Mouse (Mus musculus): ENCODE measurements at regions not wholly inside any gene's neighbourhood (a gene's known extent, or its start where the extent isn't known, plus 50 kb on each side); places are given as distances from the start of the nearest gene placed in this dataset.

DNA sequence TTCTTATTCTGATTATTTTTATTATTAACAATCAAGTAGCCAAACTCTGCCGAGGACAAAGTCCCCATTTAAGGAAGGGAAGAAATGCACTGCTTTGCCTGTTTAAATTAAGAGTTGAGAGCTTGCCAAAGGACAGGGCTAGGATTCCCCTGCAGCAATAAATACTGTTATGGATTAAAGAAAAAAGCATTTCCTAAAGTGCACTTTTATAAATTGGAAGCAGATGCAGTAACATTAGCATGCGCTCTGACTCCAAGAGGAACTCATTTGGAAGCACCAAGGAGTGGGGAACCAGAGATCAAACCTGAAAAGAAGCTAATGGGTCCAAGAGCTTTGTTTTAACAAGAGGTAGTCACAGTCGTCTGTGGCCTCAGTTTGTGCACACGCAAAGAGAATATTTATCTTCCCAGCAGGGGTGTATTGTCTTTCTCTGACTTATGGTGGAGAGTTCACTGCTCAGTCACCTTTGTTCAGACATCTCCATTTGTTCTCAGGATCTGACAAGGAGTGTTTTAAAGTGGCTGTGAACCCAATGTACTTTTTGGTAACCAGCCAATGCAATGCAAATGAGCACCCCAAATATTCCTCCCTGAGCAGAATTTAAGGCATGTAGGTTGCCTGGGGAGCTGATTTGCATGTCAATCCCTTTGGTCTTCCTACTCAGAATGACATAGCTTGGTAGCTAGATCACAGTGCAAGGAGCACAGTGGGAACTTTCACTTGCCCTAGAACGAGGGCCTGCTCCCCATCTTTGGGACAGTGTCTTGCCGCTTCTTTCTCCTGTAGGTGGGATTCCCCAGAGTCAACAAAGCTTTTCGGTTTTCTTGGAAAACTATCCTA is 119.1 kb upstream of the Nbea start:
- Histone ChIP-seq H3K4me2 (replicated peaks) (no peak overlapping the region), H3K27ac (no peak overlapping the region), H3K36me3 (replicated peaks; ENCODE audit: control insufficient read depth, insufficient read depth) (no peaks in the 10 kb centered on the region), H3K4me3 (replicated peaks; ENCODE audit: low read length) (no peak overlapping the region), H3K27me3 (ENCODE audit: control insufficient read depth, insufficient read depth, low read length) (no peaks in the 10 kb centered on the region), H3K9ac (no peak overlapping the region), H3K4me1 (replicated peaks; ENCODE audit: control insufficient read depth, insufficient read depth, low read length) (0 out of 2 replicates have a peak, but pooled peaks cover 4% of the 10 kb centered on the region), H3K9me3 (ENCODE audit: control insufficient read depth, low read length) (no peaks in the 10 kb centered on the region)
- 10% methylated on average over 7 of the region's 7 CpGs for WGBS
- peak; percentile 76; the same call in 1 of the 2 replicates for ATAC-seq (ENCODE audit: low FRiP score)
- peak; percentile 34 for DNase-seq (ENCODE audit: low spot score)

GRCm38 (mm10) chr3:56300769-56301168 is 117.3 kb upstream of the Nbea start:
- H3K27me3 ChIP-seq (ENCODE audit: control insufficient read depth, insufficient read depth, low read length), result no peaks in the 10 kb centered on the region
- no peak overlapping the region for H3K4me3 ChIP-seq (replicated peaks; ENCODE audit: low read length)
- DNase-seq (ENCODE audit: low spot score) (no peak), ATAC-seq (ENCODE audit: low FRiP score) (no peak)
- H3K9me3 ChIP-seq (ENCODE audit: control insufficient read depth, low read length), result no peaks in the 10 kb centered on the region
- WGBS, result 86% methylated on average over 1 of the region's 1 CpGs
- H3K4me1 ChIP-seq (replicated peaks; ENCODE audit: control insufficient read depth, insufficient read depth, low read length), result 0 out of 2 replicates have a peak, but pooled peaks cover 4% of the 10 kb centered on the region
- H3K27ac ChIP-seq, result no peak overlapping the region
- no peak overlapping the region for H3K4me2 ChIP-seq (replicated peaks)
- no peaks in the 10 kb centered on the region for H3K36me3 ChIP-seq (replicated peaks; ENCODE audit: control insufficient read depth, insufficient read depth)
- H3K9ac ChIP-seq, result no peak overlapping the region

- Histone ChIP-seq H3K4me1 (replicated peaks; ENCODE audit: control insufficient read depth, insufficient read depth, low read length) (no peaks in the 10 kb centered on the region), H3K4me3 (replicated peaks; ENCODE audit: low read length) (no peak overlapping the region), H3K27me3 (ENCODE audit: control insufficient read depth, insufficient read depth, low read length) (no peaks in the 10 kb centered on the region), H3K9ac (no peak overlapping the region), H3K9me3 (ENCODE audit: control insufficient read depth, low read length) (no peaks in the 10 kb centered on the region), H3K36me3 (replicated peaks; ENCODE audit: control insufficient read depth, insufficient read depth) (no peaks in the 10 kb centered on the region), H3K4me2 (replicated peaks) (no peak overlapping the region), H3K27ac (no peak overlapping the region)
- WGBS, result 77% methylated on average over 7 of the region's 7 CpGs
- ATAC-seq (ENCODE audit: low FRiP score), result no peak
- no peak for DNase-seq (ENCODE audit: low spot score)
These were observed 112.1 kb upstream of the Nbea start for GRCm38 (mm10) chr3:56295578-56295977.

GRCm38 (mm10) chr3:56281507-56281906 is 98.0 kb upstream of the Nbea start:
- H3K4me1 ChIP-seq (replicated peaks; ENCODE audit: control insufficient read depth, insufficient read depth, low read length), result no peaks in the 10 kb centered on the region
- 92% methylated on average over 5 of the region's 5 CpGs for WGBS
- no peak overlapping the region for H3K9ac ChIP-seq
- no peak overlapping the region for H3K4me2 ChIP-seq (replicated peaks)
- ATAC-seq (ENCODE audit: low FRiP score) (no peak), DNase-seq (ENCODE audit: low spot score) (no peak)
- no peak overlapping the region for H3K27ac ChIP-seq
- H3K27me3 ChIP-seq (ENCODE audit: control insufficient read depth, insufficient read depth, low read length), result no peaks in the 10 kb centered on the region
- no peaks in the 10 kb centered on the region for H3K36me3 ChIP-seq (replicated peaks; ENCODE audit: control insufficient read depth, insufficient read depth)
- no peak overlapping the region for H3K4me3 ChIP-seq (replicated peaks; ENCODE audit: low read length)
- no peaks in the 10 kb centered on the region for H3K9me3 ChIP-seq (ENCODE audit: control insufficient read depth, low read length)

DNA sequence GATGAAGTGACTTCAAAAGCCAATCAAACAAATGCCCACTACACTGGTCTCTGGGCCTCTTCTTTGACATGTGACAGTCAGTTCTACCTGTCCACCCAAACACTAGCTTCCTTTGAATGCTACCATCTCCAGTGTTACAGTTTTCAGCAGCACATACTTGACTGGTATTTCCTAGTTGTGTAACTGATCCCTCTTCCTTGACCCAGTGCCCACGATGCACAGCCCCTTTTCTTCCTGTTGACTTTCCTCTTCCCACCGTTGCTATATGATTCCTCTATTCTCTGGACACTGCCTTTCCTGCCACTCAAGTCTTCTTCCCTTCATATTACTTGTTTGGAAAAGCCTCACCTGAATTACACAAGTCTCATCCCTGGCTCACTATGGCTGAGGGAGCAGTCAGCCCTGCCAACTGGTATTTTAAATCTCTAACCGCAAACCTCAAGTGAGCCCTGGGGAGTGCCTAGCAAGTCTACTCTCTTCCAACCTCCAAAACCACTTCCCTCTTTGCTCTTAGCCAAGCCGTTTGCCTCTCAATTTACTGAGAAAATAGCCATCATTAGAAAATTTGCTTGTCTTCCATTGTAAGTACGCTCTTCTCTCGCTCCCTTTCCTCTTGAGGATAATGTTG is 96.9 kb upstream of the Nbea start:
- Histone ChIP-seq H3K9me3 (ENCODE audit: control insufficient read depth, low read length) (no peaks in the 10 kb centered on the region), H3K4me2 (replicated peaks) (no peak overlapping the region), H3K27me3 (ENCODE audit: control insufficient read depth, insufficient read depth, low read length) (no peaks in the 10 kb centered on the region), H3K4me3 (replicated peaks; ENCODE audit: low read length) (no peak overlapping the region), H3K27ac (no peak overlapping the region), H3K4me1 (replicated peaks; ENCODE audit: control insufficient read depth, insufficient read depth, low read length) (no peaks in the 10 kb centered on the region), H3K9ac (no peak overlapping the region), H3K36me3 (replicated peaks; ENCODE audit: control insufficient read depth, insufficient read depth) (no peaks in the 10 kb centered on the region)
- DNase-seq (ENCODE audit: low spot score) (no peak), ATAC-seq (ENCODE audit: low FRiP score) (no peak)
- 91% methylated on average over 6 of the region's 6 CpGs for WGBS

GRCm38 (mm10) chr3:56272587-56272986 is 89.1 kb upstream of the Nbea start:
- H3K27me3 ChIP-seq (ENCODE audit: control insufficient read depth, insufficient read depth, low read length), result no peaks in the 10 kb centered on the region
- 93% methylated on average over 3 of the region's 3 CpGs for WGBS
- no peaks in the 10 kb centered on the region for H3K9me3 ChIP-seq (ENCODE audit: control insufficient read depth, low read length)
- H3K27ac ChIP-seq, result no peak overlapping the region
- ATAC-seq (ENCODE audit: low FRiP score) (no peak), DNase-seq (ENCODE audit: low spot score) (no peak)
- H3K4me3 ChIP-seq (replicated peaks; ENCODE audit: low read length), result no peak overlapping the region
- no peak overlapping the region for H3K9ac ChIP-seq
- H3K36me3 ChIP-seq (replicated peaks; ENCODE audit: control insufficient read depth, insufficient read depth), result no peaks in the 10 kb centered on the region
- no peaks in the 10 kb centered on the region for H3K4me1 ChIP-seq (replicated peaks; ENCODE audit: control insufficient read depth, insufficient read depth, low read length)
- no peak overlapping the region for H3K4me2 ChIP-seq (replicated peaks)

- no peak overlapping the region for H3K4me3 ChIP-seq (replicated peaks; ENCODE audit: low read length)
- DNase-seq (ENCODE audit: low spot score) (no peak), ATAC-seq (ENCODE audit: low FRiP score) (no peak)
- no peak overlapping the region for H3K27ac ChIP-seq
- H3K9me3 ChIP-seq (ENCODE audit: control insufficient read depth, low read length), result no peaks in the 10 kb centered on the region
- H3K9ac ChIP-seq, result no peak overlapping the region
- no peak overlapping the region for H3K4me2 ChIP-seq (replicated peaks)
- WGBS, result 86% methylated on average over 6 of the region's 6 CpGs
- H3K36me3 ChIP-seq (replicated peaks; ENCODE audit: control insufficient read depth, insufficient read depth), result no peaks in the 10 kb centered on the region
- H3K27me3 ChIP-seq (ENCODE audit: control insufficient read depth, insufficient read depth, low read length), result no peaks in the 10 kb centered on the region
- no peaks in the 10 kb centered on the region for H3K4me1 ChIP-seq (replicated peaks; ENCODE audit: control insufficient read depth, insufficient read depth, low read length)
These were observed 86.8 kb upstream of the Nbea start for GRCm38 (mm10) chr3:56270241-56270830.

GRCm38 (mm10) chr3:56261800-56262561 is 78.5 kb upstream of the Nbea start:
- H3K27ac ChIP-seq, result no peak overlapping the region
- no peaks in the 10 kb centered on the region for H3K27me3 ChIP-seq (ENCODE audit: control insufficient read depth, insufficient read depth, low read length)
- WGBS, result 84% methylated on average over 3 of the region's 3 CpGs
- ATAC-seq (ENCODE audit: low FRiP score) (no peak), DNase-seq (ENCODE audit: low spot score) (no peak)
- no peak overlapping the region for H3K4me3 ChIP-seq (replicated peaks; ENCODE audit: low read length)
- no peaks in the 10 kb centered on the region for H3K9me3 ChIP-seq (ENCODE audit: control insufficient read depth, low read length)
- no peaks in the 10 kb centered on the region for H3K4me1 ChIP-seq (replicated peaks; ENCODE audit: control insufficient read depth, insufficient read depth, low read length)
- no peaks in the 10 kb centered on the region for H3K36me3 ChIP-seq (replicated peaks; ENCODE audit: control insufficient read depth, insufficient read depth)
- H3K9ac ChIP-seq, result no peak overlapping the region
- H3K4me2 ChIP-seq (replicated peaks), result no peak overlapping the region

DNA sequence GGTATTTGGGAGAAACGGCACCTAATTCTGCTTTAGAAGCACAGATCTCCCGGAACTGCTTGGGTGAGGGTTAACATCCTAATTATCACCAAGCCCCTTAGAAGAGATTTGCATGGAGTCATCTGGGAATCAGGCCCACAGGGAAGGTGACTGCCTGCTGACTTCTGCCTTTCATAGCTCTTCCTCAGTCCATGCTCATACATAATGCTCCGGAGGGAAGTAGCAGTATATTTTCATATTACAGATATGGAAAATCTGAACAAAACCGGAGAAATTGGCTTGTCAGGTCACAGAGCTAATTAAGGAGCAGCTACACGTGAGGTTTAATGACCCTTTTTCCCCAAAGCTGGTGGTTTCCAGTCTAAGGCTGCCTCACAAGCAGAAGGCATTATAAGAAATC is 72.8 kb upstream of the Nbea start:
- H3K4me3 ChIP-seq (replicated peaks; ENCODE audit: low read length), result no peak overlapping the region
- H3K4me1 ChIP-seq (replicated peaks; ENCODE audit: control insufficient read depth, insufficient read depth, low read length), result no peaks in the 10 kb centered on the region
- no peak overlapping the region for H3K4me2 ChIP-seq (replicated peaks)
- H3K9me3 ChIP-seq (ENCODE audit: control insufficient read depth, low read length), result no peaks in the 10 kb centered on the region
- ATAC-seq (ENCODE audit: low FRiP score), result no peak
- 52% methylated on average over 5 of the region's 5 CpGs for WGBS
- H3K9ac ChIP-seq, result no peak overlapping the region
- no peaks in the 10 kb centered on the region for H3K27me3 ChIP-seq (ENCODE audit: control insufficient read depth, insufficient read depth, low read length)
- no peak for DNase-seq (ENCODE audit: low spot score)
- H3K27ac ChIP-seq, result no peak overlapping the region
- no peaks in the 10 kb centered on the region for H3K36me3 ChIP-seq (replicated peaks; ENCODE audit: control insufficient read depth, insufficient read depth)
